Mouse (Mus musculus): Measurements from ENCODE around the gene T2.

GRCm38 (mm10) chr17:8313976-8314375 is 41.8 kb upstream of the T2 start:
- TF ChIP-seq CTCF (IDR thresholded peaks at IDR 0.05): no peak
- TF ChIP-seq POLR2A (IDR thresholded peaks at IDR 0.05; ENCODE audit: insufficient read depth, low read depth, low read length): no peak
